Mouse (Mus musculus) monocyte, adult 5-6 weeks (primary cell): ENCODE data around the gene Pus7l. TPM values are rescaled to one million over a fixed set of nuclear protein-coding genes. Genes with fewer than 3 reads are reported as not detected.
"Not testable (repeated sequence)": the region's sequence is repeated elsewhere in the genome, so short reads cannot be mapped to it uniquely, and the experiment has no call there.

Experiments used
- ATAC-seq: fragments of 153-309, 156-312 bp; replicated peaks from 2 replicates; pipeline ENCODE4 v1.8.0; 2017; ENCODE audit warnings: mild to moderate bottlenecking; ENCODE audit not compliant: low TSS enrichment, insufficient number of reproducible peaks, severe bottlenecking, poor library complexity, low FRiP score
- total RNA-seq: library from RNA; stranded (forward); fragments of 200-1000, 200-491, 200-594 nt; gene quantifications from 3 replicates; pipeline ENCODE4 v1.2.3, GENCODE M21; 2017

The Pus7l gene
- total RNA-seq, 1 experiment from 2014 or later = 4.0 TPM

- ATAC-seq = 0 out of 2 replicates have a peak, but pooled peaks have one; percentile 13
Observed at GRCm38 (mm10) chr15:94544844-94545243, 1.5 kb upstream of the Pus7l start.

- ATAC-seq = no peak
Observed at GRCm38 (mm10) chr15:94544052-94544636, 797 bp upstream of the Pus7l start.

- ATAC-seq = peak; percentile 59
Observed at GRCm38 (mm10) chr15:94542567-94543408, 559 bp downstream of the Pus7l start.

- ATAC-seq = no peak
Observed at GRCm38 (mm10) chr15:94539296-94539695, 4.1 kb downstream of the Pus7l start.

GRCm38 (mm10) chr15:94535521-94535920, 7.8 kb downstream of the Pus7l start:
- ATAC-seq = no peak

- ATAC-seq = no peak
Observed at GRCm38 (mm10) chr15:94532956-94533355, 10.4 kb downstream of the Pus7l start.

GRCm38 (mm10) chr15:94532306-94532705, 11.0 kb downstream of the Pus7l start:
- ATAC-seq = no peak

- ATAC-seq = no peak
Observed at GRCm38 (mm10) chr15:94530519-94530918, 12.8 kb downstream of the Pus7l start.

- no peak for ATAC-seq
Observed at GRCm38 (mm10) chr15:94524956-94525355, 18.4 kb downstream of the Pus7l start.

GRCm38 (mm10) chr15:94523251-94523650, 20.1 kb downstream of the Pus7l start:
- ATAC-seq = no peak

GRCm38 (mm10) chr15:94520959-94521358, 22.4 kb downstream of the Pus7l start:
- no peak for ATAC-seq

- ATAC-seq = no peak
Observed at GRCm38 (mm10) chr15:94520205-94520900, 23.0 kb downstream of the Pus7l start.

- ATAC-seq = no peak
Observed at GRCm38 (mm10) chr15:94517913-94518491, 25.3 kb downstream of the Pus7l start.

- ATAC-seq = no peak
Observed at GRCm38 (mm10) chr15:94503451-94504215, 39.7 kb downstream of the Pus7l start.

- ATAC-seq = no peak
Observed at GRCm38 (mm10) chr15:94499260-94499659, 44.1 kb downstream of the Pus7l start.

GRCm38 (mm10) chr15:94495936-94496335, 47.4 kb downstream of the Pus7l start:
- no peak for ATAC-seq

GRCm38 (mm10) chr15:94494445-94494844, 48.9 kb downstream of the Pus7l start:
- no peak for ATAC-seq

- no peak for ATAC-seq
Observed at GRCm38 (mm10) chr15:94489433-94489832, 53.9 kb downstream of the Pus7l start.

GRCm38 (mm10) chr15:94488028-94488427, 55.3 kb downstream of the Pus7l start:
- ATAC-seq = not testable (repeated sequence)
